Mouse (Mus musculus) T-cell, adult 66 days (primary cell): ENCODE data around the gene Fndc4. TPM values are rescaled to one million over a fixed set of nuclear protein-coding genes. Genes with fewer than 3 reads are reported as not detected.

ENCODE experiments used
- total RNA-seq, 2 experiments: library from RNA; stranded (reverse); gene quantifications; 3 replicates in 1 of 2; 4 replicates in 1 of 2; pipeline ENCODE4 v1.2.4; 2023

Gene Fndc4
- total RNA-seq: not detected

GRCm38 (mm10) chr5:31295606-31296141 is at the start of gene Fndc4:
Fndc4 (minus strand) TSS chr5:31296080.

GRCm38 (mm10) chr5:31297047-31297757 is 1.3 kb upstream of the Fndc4 start, which contains the start of gene Gckr:
Gckr (plus strand) TSS chr5:31297443.

GRCm38 (mm10) chr5:31290521-31291360 is 5.1 kb downstream of the Fndc4 start, which contains the start of gene Ift172:
Ift172 (minus strand) TSS chr5:31291116.

GRCm38 (mm10) chr5:31251541-31252101 is 44.3 kb downstream of the Fndc4 start, which contains the start of gene Krtcap3:
Krtcap3 (plus strand) TSS chr5:31251691.

Other genes with a start within 250 kb of the Fndc4 start
- gene Atraid, start 247.8 kb downstream of the Fndc4 start, total RNA-seq: 10 to 100 TPM; 28.9 to 36.2 TPM
- 10 to 100 TPM; 11.3 to 11.4 TPM for gene Slc5a6, start 247.2 kb downstream of the Fndc4 start, total RNA-seq
- gene Cad, start 241.3 kb downstream of the Fndc4 start, total RNA-seq: 10 to 100 TPM; 57.5 to 68.5 TPM
- not detected for gene Dnajc5g, start 189.8 kb downstream of the Fndc4 start, total RNA-seq
- under 1 TPM in 1 of 2 experiments, not detected in 1; 0.30 TPM for gene Slc30a3, start 187.8 kb downstream of the Fndc4 start, total RNA-seq
- gene Trim54, start 179.4 kb downstream of the Fndc4 start, total RNA-seq: not detected
- not detected for gene Ucn, start 157.3 kb downstream of the Fndc4 start, total RNA-seq
- 10 to 100 TPM; 19.5 to 25.3 TPM for gene Mpv17, start 141.8 kb downstream of the Fndc4 start, total RNA-seq
- 1 to 10 TPM; 7.3 to 7.7 TPM for gene Gm29609, start 116.2 kb downstream of the Fndc4 start, total RNA-seq
- gene Gtf3c2, start 115.9 kb downstream of the Fndc4 start, total RNA-seq: 100 to 1,000 TPM; 163 to 187 TPM
- gene Snx17, start 102.9 kb downstream of the Fndc4 start, total RNA-seq: 10 to 100 TPM; 72.2 to 74.2 TPM
- gene Eif2b4, start 102.7 kb downstream of the Fndc4 start, total RNA-seq: 10 to 100 TPM; 38.2 to 38.9 TPM
- 10 to 100 TPM; 31.7 to 31.8 TPM for gene Zfp513, start 93.8 kb downstream of the Fndc4 start, total RNA-seq
- 100 to 1,000 TPM; 134 to 136 TPM for gene Ppm1g, start 75.4 kb downstream of the Fndc4 start, total RNA-seq
- gene Nrbp1, start 55.2 kb downstream of the Fndc4 start, total RNA-seq: 100 to 1,000 TPM; 162 to 163 TPM
- not detected for gene Gm9970, start 54.8 kb downstream of the Fndc4 start, total RNA-seq
- 10 to 100 TPM; 17.3 to 30.1 TPM for gene Krtcap3, start 44.4 kb downstream of the Fndc4 start, total RNA-seq
- gene Ift172, start 5.0 kb downstream of the Fndc4 start, total RNA-seq: 10 to 100 TPM; 14.2 to 18.8 TPM
- not detected for gene Gckr, start 1.4 kb upstream of the Fndc4 start, total RNA-seq
- 10 to 100 TPM; 38.2 to 40.7 TPM for gene Zfp512, start 156.4 kb upstream of the Fndc4 start, total RNA-seq
- gene 4930548H24Rik, start 189.7 kb upstream of the Fndc4 start, total RNA-seq: 1 to 10 TPM; 3.2 to 3.4 TPM
- gene Gpn1, start 198.7 kb upstream of the Fndc4 start, total RNA-seq: 10 to 100 TPM; 50.6 TPM
- gene Slc4a1ap, start 230.9 kb upstream of the Fndc4 start, total RNA-seq: 10 to 100 TPM; 70.4 to 77.8 TPM
- 10 to 100 TPM; 25.0 to 26.2 TPM for gene Supt7l, start 231.7 kb upstream of the Fndc4 start, total RNA-seq